Mouse (Mus musculus): ENCODE measurements at regions not wholly inside any gene's neighbourhood (a gene's known extent, or its start where the extent isn't known, plus 50 kb on each side); places are given as distances from the start of the nearest gene placed in this dataset.

GRCm38 (mm10) chr17:3249320-3249719 lies 77.1 kb upstream of the Tiam2 start:
- TF ChIP-seq CTCF (IDR thresholded peaks at IDR 0.05; ENCODE audit: low read depth) (no peak), EP300 (IDR thresholded peaks at IDR 0.05; ENCODE audit: low read depth) (no peak)
